Mouse (Mus musculus): ENCODE results near the gene Cep83. TPM values are rescaled to one million over a fixed set of nuclear protein-coding genes. Genes with fewer than 3 reads are reported as not detected.

The Cep83 gene
- total and polyA plus RNA-seq, 2 experiments from 2014 or later: 16.1 to 19.2 TPM

GRCm38 (mm10) chr10:94811907-94812851 is 123.7 kb downstream of the Cep83 start:
- ATAC-seq (ENCODE audit: low FRiP score) (no peak), DNase-seq (ENCODE audit: low spot score) (no peak)
- H3K36me3 ChIP-seq (ENCODE audit: insufficient read depth, low read length): peaks cover 7% of the 10 kb centered on the region; the same call in 1 of the 2 replicates
- TF ChIP-seq CTCF (IDR thresholded peaks at IDR 0.05): no peak
- H3K4me3 ChIP-seq (ENCODE audit: low read depth, low read length): no peak overlapping the region
- H3K4me2 ChIP-seq (ENCODE audit: low read depth, low read length, poor library complexity, severe bottlenecking): no peak overlapping the region
- no peaks in the 10 kb centered on the region for H3K27me3 ChIP-seq (ENCODE audit: insufficient read depth, low read length)
- H3K4me1 ChIP-seq (ENCODE audit: insufficient read depth, low read length): no peaks in the 10 kb centered on the region
- WGBS: 57% methylated on average over 17 of the region's 17 CpGs
- no peak overlapping the region for H3K9ac ChIP-seq (replicated peaks; ENCODE audit: low read length, poor library complexity, severe bottlenecking)
- H3K27ac ChIP-seq (ENCODE audit: low read depth, low read length): no peak overlapping the region
- no peaks in the 10 kb centered on the region for H3K9me3 ChIP-seq (ENCODE audit: low read length)

GRCm38 (mm10) chr10:94818127-94818526 is 129.7 kb downstream of the Cep83 start:
- no peaks in the 10 kb centered on the region for H3K4me1 ChIP-seq (ENCODE audit: insufficient read depth, low read length)
- no peak for ATAC-seq (ENCODE audit: low FRiP score)
- H3K9ac ChIP-seq (replicated peaks; ENCODE audit: low read length, poor library complexity, severe bottlenecking): no peak overlapping the region
- no peak overlapping the region for H3K4me2 ChIP-seq (ENCODE audit: low read depth, low read length, poor library complexity, severe bottlenecking)
- no peaks in the 10 kb centered on the region for H3K27me3 ChIP-seq (ENCODE audit: insufficient read depth, low read length)
- WGBS: 84% methylated on average over 3 of the region's 3 CpGs
- H3K27ac ChIP-seq (ENCODE audit: low read depth, low read length): no peak overlapping the region
- no peak for TF ChIP-seq CTCF (IDR thresholded peaks at IDR 0.05)
- no peak for DNase-seq (ENCODE audit: low spot score)
- no peak overlapping the region for H3K4me3 ChIP-seq (ENCODE audit: low read depth, low read length)
- H3K36me3 ChIP-seq (ENCODE audit: insufficient read depth, low read length): peaks cover 8% of the 10 kb centered on the region
- no peaks in the 10 kb centered on the region for H3K9me3 ChIP-seq (ENCODE audit: low read length)

GRCm38 (mm10) chr10:94818781-94819665 is 130.6 kb downstream of the Cep83 start:
- H3K4me1 ChIP-seq (ENCODE audit: insufficient read depth, low read length): no peaks in the 10 kb centered on the region
- TF ChIP-seq CTCF (IDR thresholded peaks at IDR 0.05): no peak
- no peak overlapping the region for H3K4me3 ChIP-seq (ENCODE audit: low read depth, low read length)
- peaks cover 8% of the 10 kb centered on the region for H3K36me3 ChIP-seq (ENCODE audit: insufficient read depth, low read length)
- H3K27ac ChIP-seq (ENCODE audit: low read depth, low read length): no peak overlapping the region
- DNase-seq (ENCODE audit: low spot score) (no peak), ATAC-seq (ENCODE audit: low FRiP score) (no peak)
- H3K27me3 ChIP-seq (ENCODE audit: insufficient read depth, low read length): no peaks in the 10 kb centered on the region
- 93% methylated on average over 17 of the region's 17 CpGs for WGBS
- no peak overlapping the region for H3K4me2 ChIP-seq (ENCODE audit: low read depth, low read length, poor library complexity, severe bottlenecking)
- no peak overlapping the region for H3K9ac ChIP-seq (replicated peaks; ENCODE audit: low read length, poor library complexity, severe bottlenecking)
- H3K9me3 ChIP-seq (ENCODE audit: low read length): no peaks in the 10 kb centered on the region

GRCm38 (mm10) chr10:94823971-94824760 is 135.7 kb downstream of the Cep83 start:
- H3K4me1 ChIP-seq (ENCODE audit: insufficient read depth, low read length): no peaks in the 10 kb centered on the region
- H3K27me3 ChIP-seq (ENCODE audit: insufficient read depth, low read length): no peaks in the 10 kb centered on the region
- no peak overlapping the region for H3K9ac ChIP-seq (replicated peaks; ENCODE audit: low read length, poor library complexity, severe bottlenecking)
- no peaks in the 10 kb centered on the region for H3K9me3 ChIP-seq (ENCODE audit: low read length)
- WGBS: 47% methylated on average over 11 of the region's 11 CpGs
- H3K4me2 ChIP-seq (ENCODE audit: low read depth, low read length, poor library complexity, severe bottlenecking): no peak overlapping the region
- no peak for TF ChIP-seq CTCF (IDR thresholded peaks at IDR 0.05)
- no peak overlapping the region for H3K4me3 ChIP-seq (ENCODE audit: low read depth, low read length)
- no peak for ATAC-seq (ENCODE audit: low FRiP score)
- H3K27ac ChIP-seq (ENCODE audit: low read depth, low read length): no peak overlapping the region
- peaks cover 1% of the 10 kb centered on the region for H3K36me3 ChIP-seq (ENCODE audit: insufficient read depth, low read length)
- DNase-seq (ENCODE audit: low spot score): no peak

GRCm38 (mm10) chr10:94825951-94826350 is 137.5 kb downstream of the Cep83 start:
- H3K9me3 ChIP-seq (ENCODE audit: low read length): no peaks in the 10 kb centered on the region
- ATAC-seq (ENCODE audit: low FRiP score) (no peak), DNase-seq (ENCODE audit: low spot score) (no peak)
- H3K4me1 ChIP-seq (ENCODE audit: insufficient read depth, low read length): no peaks in the 10 kb centered on the region
- H3K27ac ChIP-seq (ENCODE audit: low read depth, low read length): no peak overlapping the region
- peaks cover 3% of the 10 kb centered on the region for H3K36me3 ChIP-seq (ENCODE audit: insufficient read depth, low read length)
- no peak overlapping the region for H3K9ac ChIP-seq (replicated peaks; ENCODE audit: low read length, poor library complexity, severe bottlenecking)
- no peak overlapping the region for H3K4me3 ChIP-seq (ENCODE audit: low read depth, low read length)
- H3K27me3 ChIP-seq (ENCODE audit: insufficient read depth, low read length): no peaks in the 10 kb centered on the region
- no peak for TF ChIP-seq CTCF (IDR thresholded peaks at IDR 0.05)
- no peak overlapping the region for H3K4me2 ChIP-seq (ENCODE audit: low read depth, low read length, poor library complexity, severe bottlenecking)
- WGBS: 96% methylated on average over 2 of the region's 2 CpGs
